Comparison of ENCODE assay signal across 9 mouse cellular contexts in genomic region chr6:32167725-32168124, GRCm38 (mm10).
DNase-seq lines count a peak whose midpoint lies in the region; ATAC-seq and TF ChIP-seq lines count a peak whose summit lies in the region.
"Had no signal": no experiment of that assay in that cellular context is flagged by ENCODE, and none has a peak within 500 bp of the region (broad histone marks: within the 10 kb centered on the region; RNA-seq: fewer than 3 reads in every experiment).

No protein-coding gene starts in this region.

- DNase-seq in gastrocnemius, postnatal 25 days, result peak; percentile 31
- DNase-seq in gastrocnemius, postnatal 36 days, result no peak
- peak; percentile 82 for DNase-seq in NIH3T3 (ENCODE audit: low read depth)
- peak; percentile 19 to 33 for DNase-seq in cerebellum, postnatal 36 days
- DNase-seq in lung, embryonic 14.5 days, result peak; percentile 63
- DNase-seq in thymus, postnatal 4 days, result no peak
- no peak for DNase-seq in right cerebral cortex, postnatal 25 days

- 39% methylated on average over 1 of the region's 1 CpGs for WGBS in lung, embryonic 14.5 days
- 52% methylated on average over 1 of the region's 1 CpGs for WGBS in intestine, embryonic 15.5 days

- no peak overlapping the region for H3K4me2 ChIP-seq in lung, embryonic 14.5 days
- no peak overlapping the region for H3K4me2 ChIP-seq in intestine, embryonic 15.5 days (replicated peaks)

- no peaks in the 10 kb centered on the region for H3K4me1 ChIP-seq in lung, embryonic 14.5 days (ENCODE audit: insufficient read depth)
- no peaks in the 10 kb centered on the region for H3K4me1 ChIP-seq in intestine, embryonic 15.5 days (replicated peaks)

- H3K36me3 ChIP-seq in lung, embryonic 14.5 days (ENCODE audit: insufficient read depth), result no peaks in the 10 kb centered on the region
- H3K36me3 ChIP-seq in intestine, embryonic 15.5 days, result no peaks in the 10 kb centered on the region

- H3K9ac ChIP-seq in lung, embryonic 14.5 days, result no peak overlapping the region
- H3K9ac ChIP-seq in intestine, embryonic 15.5 days, result no peak overlapping the region

- no peaks in the 10 kb centered on the region for H3K27me3 ChIP-seq in lung, embryonic 14.5 days (ENCODE audit: insufficient read depth, low read length)
- no peaks in the 10 kb centered on the region for H3K27me3 ChIP-seq in intestine, embryonic 15.5 days (replicated peaks)

- H3K9me3 ChIP-seq in lung, embryonic 14.5 days (ENCODE audit: low read depth, low read length), result no peaks in the 10 kb centered on the region
- H3K9me3 ChIP-seq in intestine, embryonic 15.5 days, result no peaks in the 10 kb centered on the region

- no peak for TF ChIP-seq CTCF in lung, embryonic 14.5 days (IDR thresholded peaks at IDR 0.05; ENCODE audit: low read depth)

- ATAC-seq in lung, embryonic 14.5 days (ENCODE audit: insufficient read depth), result no peak
- no peak for ATAC-seq in intestine, embryonic 15.5 days

- no peak overlapping the region for H3K27ac ChIP-seq in lung, embryonic 14.5 days (ENCODE audit: low read depth)
- no peak overlapping the region for H3K27ac ChIP-seq in intestine, embryonic 15.5 days
- H3K27ac ChIP-seq: kidney, postnatal 0 days had no signal

- no peak overlapping the region for H3K4me3 ChIP-seq in lung, embryonic 14.5 days (ENCODE audit: low read depth, low read length)
- H3K4me3 ChIP-seq in intestine, embryonic 15.5 days (replicated peaks), result no peak overlapping the region

- intact Hi-C loops in gastrocnemius, postnatal 36 days (cut with DNase I), result no loop called here

Comparison
In these comparisons a context has a peak if more than half of its experiments do, and no peak if none do; other contexts are left out.
1. DNase-seq: peak in gastrocnemius, postnatal 25 days (single experiment), NIH3T3 (single experiment), cerebellum, postnatal 36 days (2 of 2) and lung, embryonic 14.5 days (single experiment); none in gastrocnemius, postnatal 36 days (0 of 2), thymus, postnatal 4 days (single experiment) and right cerebral cortex, postnatal 25 days (single experiment).